Mouse (Mus musculus): Measurements from ENCODE around the gene Dyrk2.

The Dyrk2 gene

DNA sequence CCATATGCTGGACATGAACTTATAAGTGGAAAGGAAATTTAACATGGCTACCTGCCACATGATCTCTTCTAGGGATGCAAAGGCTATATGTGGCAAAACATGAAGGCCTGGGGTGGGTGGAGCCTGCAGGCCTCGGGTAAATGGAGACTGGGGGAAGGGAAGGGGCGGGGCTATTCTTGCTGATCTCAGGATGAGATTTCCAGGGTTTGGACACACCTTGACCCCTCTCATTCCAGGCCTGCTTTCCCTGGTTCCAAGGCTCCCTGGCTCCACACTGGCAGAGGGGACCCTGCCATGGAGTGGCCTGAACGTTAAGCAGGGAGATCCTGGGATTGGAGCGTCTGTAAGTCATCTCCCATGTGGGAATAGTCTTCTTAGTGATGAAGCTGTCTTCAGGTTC is 21.5 kb downstream of the Dyrk2 start:
- in situ Hi-C loops (cut with MboI, MseI): no loop called here

GRCm38 (mm10) chr10:118846991-118847545 is 22.9 kb downstream of the Dyrk2 start:
- in situ Hi-C loops (cut with MboI, MseI): no loop called here

- in situ Hi-C loops (cut with MboI, MseI): no loop called here
These were observed 29.4 kb downstream of the Dyrk2 start for GRCm38 (mm10) chr10:118840598-118840997.

GRCm38 (mm10) chr10:118839343-118840141 is 30.5 kb downstream of the Dyrk2 start:
- in situ Hi-C loops (cut with MboI, MseI): no loop called here

DNA sequence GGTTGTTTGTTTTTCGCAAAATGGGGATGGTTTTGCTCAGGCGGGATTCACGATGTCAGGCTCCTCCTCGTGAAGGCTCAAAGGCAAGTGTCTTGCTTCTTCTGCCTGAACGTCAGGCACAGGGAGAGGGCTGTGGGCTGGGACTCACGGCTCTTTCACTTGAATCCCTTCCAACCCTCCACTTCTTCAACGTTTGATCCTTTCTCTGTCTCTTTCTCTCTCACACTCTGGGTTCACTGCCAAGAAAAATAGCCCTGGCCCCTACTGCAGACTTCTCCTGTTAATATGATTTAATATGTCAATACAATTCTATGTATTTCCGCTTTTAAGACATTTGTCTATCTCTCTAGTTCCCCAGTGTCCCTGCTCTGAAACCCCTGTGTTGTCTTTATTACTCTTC is 32.4 kb downstream of the Dyrk2 start:
- in situ Hi-C loops (cut with MboI, MseI): no loop called here

DNA sequence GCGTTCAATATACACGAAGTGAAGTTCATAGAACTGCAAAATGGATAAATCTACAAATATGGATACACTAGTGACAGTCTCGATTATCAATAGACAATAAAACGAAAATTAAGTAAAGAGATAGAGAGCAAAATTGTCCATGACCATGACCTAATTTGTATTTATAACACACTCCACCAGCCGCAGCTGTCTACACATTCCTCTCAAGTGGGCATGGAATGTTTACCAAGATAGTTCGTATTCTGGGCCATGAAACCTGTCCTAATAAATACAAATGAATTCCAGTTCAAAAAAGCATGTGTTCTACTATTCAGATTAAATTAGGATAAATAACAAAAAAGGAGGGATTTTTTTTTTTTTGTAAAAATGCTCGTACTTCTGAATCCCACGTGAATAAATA is 38.8 kb downstream of the Dyrk2 start:
- in situ Hi-C loops (cut with MboI, MseI): no loop called here

GRCm38 (mm10) chr10:118829641-118830040 is 40.4 kb downstream of the Dyrk2 start:
- in situ Hi-C loops (cut with MboI, MseI): no loop called here

DNA sequence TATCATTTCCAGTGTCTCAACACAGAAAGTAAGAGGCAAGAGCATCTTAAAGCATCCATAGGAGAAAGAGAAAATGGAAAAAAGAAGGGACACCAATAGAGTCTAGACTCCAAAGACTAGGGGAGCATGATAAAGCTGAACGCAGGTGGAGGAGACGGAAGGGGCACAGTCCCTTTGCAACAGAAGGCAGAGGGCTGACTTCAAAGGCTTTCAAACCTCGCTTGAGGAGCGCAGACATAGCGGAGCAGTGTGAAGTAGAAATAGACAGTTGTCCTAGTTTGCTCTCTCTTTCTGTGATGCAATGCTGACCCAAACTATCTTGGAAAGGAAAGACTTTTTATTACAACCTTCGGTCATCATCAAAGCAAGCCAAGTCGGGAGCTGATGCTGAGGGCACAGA is 42.9 kb downstream of the Dyrk2 start:
- in situ Hi-C loops (cut with MboI, MseI): no loop called here

DNA sequence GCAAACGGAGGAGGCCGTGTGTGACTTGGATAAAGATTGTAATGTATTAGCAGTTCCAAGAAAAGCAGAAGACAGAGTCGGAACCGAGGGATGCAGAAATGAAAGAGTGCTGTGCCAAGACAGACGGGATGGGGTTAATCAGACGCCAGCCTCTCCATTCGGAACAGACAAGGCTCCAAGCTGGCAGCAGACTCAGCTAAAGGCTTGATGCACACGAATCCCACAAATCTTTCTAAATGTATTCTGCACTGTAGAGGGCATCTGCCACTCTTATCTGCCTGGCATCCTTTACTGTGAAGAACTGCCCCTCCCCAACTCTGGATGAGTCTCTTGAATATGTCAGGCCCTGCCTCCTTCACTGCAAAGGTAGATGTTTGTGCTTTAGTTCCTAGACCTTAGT is 45.2 kb downstream of the Dyrk2 start:
- in situ Hi-C loops (cut with MboI, MseI): no loop called here

DNA sequence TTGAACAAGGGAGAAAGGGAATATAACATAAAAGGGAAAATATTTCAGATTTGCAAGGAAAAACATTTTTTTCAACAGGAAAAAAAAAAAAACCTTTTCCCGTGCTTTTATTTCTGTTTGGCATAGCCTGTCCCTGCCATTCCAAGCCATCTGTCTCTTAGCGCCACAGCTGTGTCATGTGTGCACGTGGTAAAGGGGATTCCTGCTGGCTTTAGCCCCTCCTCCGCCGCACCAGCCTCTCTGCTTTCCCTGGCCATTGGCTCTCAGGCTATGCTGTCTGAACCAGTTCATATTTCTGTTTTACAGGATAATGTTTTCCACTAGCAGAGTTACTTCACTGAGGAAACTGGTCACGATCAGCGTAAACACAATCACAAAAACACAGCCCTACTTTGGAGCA is 49.1 kb downstream of the Dyrk2 start:
- in situ Hi-C loops (cut with MboI, MseI): no loop called here

GRCm38 (mm10) chr10:118819846-118820245 is 50.2 kb downstream of the Dyrk2 start:
- in situ Hi-C loops (cut with MboI, MseI): no loop called here

DNA sequence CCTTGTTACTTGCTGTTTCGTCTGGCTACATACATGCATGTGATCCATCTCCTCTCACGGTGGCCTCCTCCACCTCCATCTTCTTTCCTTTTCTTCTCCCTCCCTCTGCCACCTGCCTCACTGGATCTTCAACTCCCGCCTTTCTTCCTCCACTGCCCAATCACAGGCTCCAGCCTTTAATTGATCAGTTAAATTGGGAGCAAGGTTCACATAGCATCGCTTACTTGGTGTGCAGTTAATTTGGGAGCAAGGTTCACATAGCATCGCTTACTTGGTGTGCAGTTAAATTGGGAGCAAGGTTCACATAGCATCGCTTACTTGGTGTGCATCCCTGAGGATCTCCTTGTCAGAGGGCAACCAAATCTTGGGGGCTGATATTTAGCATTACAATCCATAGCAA is 52.9 kb downstream of the Dyrk2 start:
- in situ Hi-C loops (cut with MboI, MseI): no loop called here

- in situ Hi-C loops (cut with MboI, MseI): no loop called here
These were observed 58.1 kb downstream of the Dyrk2 start for GRCm38 (mm10) chr10:118811945-118812344.

GRCm38 (mm10) chr10:118810908-118811711 is 58.9 kb downstream of the Dyrk2 start:
- in situ Hi-C loops (cut with MboI, MseI): no loop called here
